Mouse (Mus musculus): ENCODE measurements around the gene Hnrnpul1.

GRCm38 (mm10) chr7:25725886-25726285 lies 28.7 kb downstream of the Hnrnpul1 start:
- TF ChIP-seq CTCF (IDR thresholded peaks at IDR 0.05) = no peak
- TF ChIP-seq EP300 (IDR thresholded peaks at IDR 0.05) = no peak

Data from lung, postnatal 0 days (tissue).